Mouse (Mus musculus) MEL (cell line): ENCODE measurements at regions not wholly inside any gene's neighbourhood (a gene's known extent, or its start where the extent isn't known, plus 50 kb on each side); places are given as distances from the start of the nearest gene placed in this dataset.

Experiments used
- GATA1 ChIP-seq: IDR thresholded peaks from 2 replicates; pipeline ENCODE4 v1.6.1; 2011; ENCODE audit warnings: low read depth, low read length, improper control_type of control experiment
- JUND ChIP-seq: IDR thresholded peaks from 2 replicates; pipeline ENCODE4 v1.6.1; 2011; ENCODE audit warnings: low read depth, mild to moderate bottlenecking, improper control_type of control experiment, low read length

DNA sequence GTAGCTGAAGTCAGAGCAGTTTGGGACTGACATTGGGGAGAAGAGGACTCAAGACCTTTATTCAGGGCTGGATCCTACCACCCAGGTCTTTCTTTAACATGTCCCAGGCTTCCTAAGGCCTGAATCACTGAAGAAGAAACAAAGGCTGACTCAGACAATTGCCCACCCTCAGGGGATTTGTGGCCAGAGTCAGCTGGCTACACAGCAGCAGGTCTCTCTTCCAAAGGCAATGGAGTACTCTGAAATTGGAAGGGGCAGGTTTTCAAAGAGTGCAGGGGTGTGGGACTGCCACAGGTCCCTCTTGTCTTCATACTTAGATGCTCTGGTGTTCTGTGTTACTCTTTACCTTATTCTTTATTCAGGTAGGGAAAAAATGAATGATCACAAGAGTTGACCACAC is 478.9 kb downstream of the Plcl1 start:
- no peak for TF ChIP-seq GATA1
- no peak for TF ChIP-seq JUND
